Mouse (Mus musculus) CD4-positive, CD25-positive, alpha-beta regulatory T cell, adult 4 months (primary cell): ENCODE data around the gene Pak7. TPM values are rescaled to one million over a fixed set of nuclear protein-coding genes. Genes with fewer than 3 reads are reported as not detected.
"Not testable (repeated sequence)": the region's sequence is repeated elsewhere in the genome, so short reads cannot be mapped to it uniquely, and the experiment has no call there.

Experiments used
- ATAC-seq: one replicate; pipeline ENCODE4 v1.8.0; 2017
- polyA plus RNA-seq, 2 experiments: library from polyadenylated mRNA; unstranded; fragments of 100-300 nt; shearing (Covaris generic); gene quantifications; one replicate each; pipeline ENCODE4 v1.2.1; 2017

Gene Pak7
- not detected for polyA plus RNA-seq

DNA sequence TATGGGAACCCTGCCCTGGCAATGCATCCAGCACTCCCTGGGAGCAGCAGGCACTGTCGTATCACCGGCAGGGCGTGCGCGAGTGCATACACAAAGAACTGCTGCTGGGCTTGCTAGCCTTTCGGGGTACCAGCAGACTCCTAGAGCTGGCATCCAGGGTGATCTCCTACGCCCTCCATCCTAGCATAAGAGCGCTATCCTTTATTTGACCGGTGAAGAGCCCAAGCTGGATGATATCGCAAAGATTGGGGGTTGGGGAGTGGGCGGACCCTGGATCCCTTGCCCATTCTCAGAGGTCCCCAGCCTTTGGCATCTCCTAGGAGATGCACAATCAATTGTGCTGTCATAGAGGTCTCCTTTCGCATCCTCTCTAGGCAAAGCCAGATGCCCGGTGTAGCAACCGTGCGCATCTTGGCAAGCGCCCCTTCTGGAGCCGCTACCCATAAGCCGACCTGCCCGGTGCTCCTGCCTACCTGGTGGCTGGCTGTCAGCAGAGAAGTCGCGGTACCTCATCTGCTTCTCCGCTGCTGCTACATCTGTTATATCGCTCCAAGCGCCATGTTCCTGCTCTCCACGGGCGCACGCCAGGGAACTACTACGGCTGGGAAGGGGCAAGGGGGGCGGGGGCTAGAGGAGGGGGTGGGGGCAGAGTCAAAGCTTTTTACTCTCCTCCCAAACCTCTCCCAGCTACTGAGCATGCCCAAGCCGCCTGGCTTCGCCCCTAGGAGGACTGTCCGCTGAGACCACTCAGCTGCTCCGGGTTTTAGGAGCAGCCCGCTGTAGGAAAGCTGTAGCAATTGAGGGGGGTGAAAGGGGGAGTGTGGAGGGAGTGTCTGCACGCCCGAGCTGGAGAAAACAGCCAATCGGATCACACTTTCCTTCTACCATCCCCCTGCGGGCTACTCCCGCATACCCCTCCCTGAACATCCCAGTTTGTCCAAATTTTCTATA lies at the start of gene Pak7:
Pak7 (minus strand) TSS at position 787 of the 951 bp plus-strand sequence.
- ATAC-seq = no peak

DNA sequence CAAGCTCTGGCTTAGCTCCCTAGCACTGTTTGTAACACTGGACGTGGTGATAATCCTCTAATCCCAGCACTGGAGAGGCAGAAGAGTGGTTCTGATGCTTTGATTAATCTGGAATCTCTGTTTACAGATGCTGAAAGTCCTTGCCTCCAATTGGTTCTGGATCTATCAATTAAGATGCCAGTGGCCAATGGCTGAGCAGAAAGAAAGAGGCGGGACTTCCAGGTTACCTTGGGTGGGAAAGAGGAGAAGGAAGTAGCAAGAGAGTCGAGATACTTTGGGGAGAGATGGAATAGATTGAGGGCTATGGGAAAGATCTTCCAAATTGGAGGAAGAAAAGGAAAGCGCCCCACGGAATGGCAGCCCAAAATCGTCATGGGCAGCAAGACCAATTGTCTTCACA lies 37.8 kb upstream of the Pak7 start:
- ATAC-seq = no peak

DNA sequence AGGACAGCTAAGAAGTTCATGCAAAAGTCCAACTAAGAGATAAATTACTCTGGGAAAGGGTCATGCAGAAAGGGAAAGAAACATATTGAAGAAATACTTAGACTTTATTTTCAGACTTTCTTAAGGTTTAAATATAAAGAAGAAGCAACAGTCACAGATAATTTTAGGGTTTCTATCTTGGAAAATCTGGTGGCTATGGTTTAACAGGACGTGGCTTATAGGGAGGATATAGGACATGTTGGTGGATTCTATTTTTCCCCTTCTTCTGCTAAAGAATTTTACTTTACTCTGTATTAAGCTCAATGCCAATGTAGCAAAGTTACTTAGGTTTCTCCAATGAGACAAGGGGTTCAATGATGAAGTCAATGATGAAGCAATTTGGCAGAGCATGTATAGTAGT lies 31.8 kb upstream of the Pak7 start:
- ATAC-seq = no peak

DNA sequence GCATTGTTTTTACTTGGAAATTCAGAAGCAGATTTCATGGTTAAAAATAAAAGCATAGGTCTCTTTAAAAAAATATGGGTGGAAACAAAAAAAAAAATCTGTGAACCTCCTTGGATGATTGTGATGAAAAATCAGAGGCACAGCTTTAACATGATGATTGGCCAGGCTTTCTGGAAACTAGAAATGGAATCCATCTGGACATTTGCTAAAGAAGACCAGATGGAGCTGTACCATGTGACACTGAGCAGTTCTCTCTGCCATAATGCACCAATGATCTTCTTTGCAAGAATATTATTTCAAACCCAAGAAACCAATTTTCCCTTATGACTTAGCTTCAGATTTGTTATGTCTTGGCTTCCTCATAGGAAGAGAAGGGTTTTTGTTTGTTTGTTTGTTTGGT lies 28.6 kb upstream of the Pak7 start:
- ATAC-seq = no peak

DNA sequence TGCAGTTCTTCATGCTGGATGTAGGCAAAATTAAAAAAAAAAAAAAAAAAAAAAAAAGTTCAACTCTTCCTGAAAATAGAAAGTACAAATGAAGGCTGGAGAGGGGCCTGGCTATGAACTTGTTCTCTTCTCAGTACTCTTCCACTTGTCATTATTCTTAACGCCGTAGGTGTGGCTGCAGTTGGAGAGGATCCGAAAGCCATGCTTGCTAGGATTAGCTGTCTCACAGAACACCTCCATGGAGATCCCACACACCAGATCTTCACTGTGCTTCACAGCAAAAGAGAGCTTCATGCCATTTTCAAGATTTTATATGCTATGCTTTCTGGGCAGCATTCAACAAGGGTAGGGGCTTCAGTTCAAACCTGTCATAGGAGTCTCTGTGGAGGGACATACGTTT lies 14.8 kb upstream of the Pak7 start:
- ATAC-seq = no peak

DNA sequence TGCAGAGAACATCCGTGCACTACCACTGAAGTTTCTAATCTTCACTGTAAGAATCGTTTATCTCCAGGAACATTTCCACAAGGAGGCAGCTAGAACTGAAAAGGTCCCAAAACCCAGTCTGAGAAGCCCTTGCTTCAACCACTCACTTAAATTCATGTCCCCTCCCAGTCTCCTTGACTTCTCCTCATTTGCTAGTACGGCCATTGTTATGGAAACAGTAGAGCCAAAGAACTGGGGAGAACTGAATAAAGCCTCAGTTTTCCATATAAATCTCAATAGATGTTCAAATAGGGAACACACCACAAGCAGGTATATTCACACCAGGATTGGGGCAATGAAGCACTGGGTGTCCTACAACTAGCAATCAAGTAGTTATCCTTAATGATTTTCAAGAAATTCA lies 12.4 kb downstream of the Pak7 start:
- no peak for ATAC-seq

DNA sequence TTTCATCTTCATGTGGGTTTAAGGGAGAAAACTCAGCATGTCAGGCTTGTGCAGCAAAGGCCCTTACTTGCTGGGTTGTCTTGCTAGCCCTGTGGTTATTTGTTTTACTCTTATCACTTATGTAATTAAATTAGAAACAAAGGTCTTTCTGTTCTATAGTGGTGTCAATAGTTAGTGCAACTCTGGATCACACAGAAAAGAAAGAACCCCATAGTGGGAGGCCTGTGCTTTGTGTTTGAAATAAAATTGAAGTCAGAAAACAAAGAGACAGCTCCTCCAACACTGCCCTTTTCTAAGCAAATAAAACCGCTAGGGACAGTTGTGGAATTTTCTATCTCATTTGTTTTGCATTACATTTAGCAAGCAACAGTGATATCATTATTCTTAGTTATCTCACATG lies 15.4 kb downstream of the Pak7 start:
- ATAC-seq = no peak

DNA sequence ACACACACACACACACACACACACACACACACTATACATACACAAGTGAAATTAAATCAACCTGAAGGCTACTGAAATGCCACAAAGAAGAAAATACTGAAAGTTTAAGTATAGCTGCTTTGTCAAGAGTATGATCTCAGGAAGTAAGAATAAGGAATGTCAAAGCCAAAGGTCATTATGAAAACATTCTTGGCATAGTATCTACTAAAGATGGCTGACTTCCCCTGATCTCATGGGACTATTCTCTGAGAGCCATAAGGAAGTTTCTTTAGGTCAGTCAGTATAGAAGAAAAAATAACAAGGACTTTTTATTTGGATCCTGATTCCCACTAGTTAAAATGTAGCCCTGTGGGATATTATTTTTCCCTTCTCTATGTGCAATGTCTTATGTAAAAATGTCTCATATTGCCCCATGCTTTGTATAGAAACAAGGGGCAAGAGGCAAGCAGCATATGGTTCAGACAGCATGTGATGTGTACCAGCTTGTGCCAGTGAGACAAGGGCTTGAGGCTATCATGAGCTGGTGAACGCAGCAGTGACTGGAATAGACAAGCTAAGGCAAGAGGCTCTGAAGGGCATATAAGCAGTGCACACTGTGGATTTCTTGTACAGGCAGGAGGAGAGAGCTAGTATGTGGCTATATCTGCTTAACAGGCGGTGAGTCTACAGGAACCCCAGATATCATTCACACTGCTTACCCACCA lies 36.2 kb downstream of the Pak7 start:
- ATAC-seq = no peak

DNA sequence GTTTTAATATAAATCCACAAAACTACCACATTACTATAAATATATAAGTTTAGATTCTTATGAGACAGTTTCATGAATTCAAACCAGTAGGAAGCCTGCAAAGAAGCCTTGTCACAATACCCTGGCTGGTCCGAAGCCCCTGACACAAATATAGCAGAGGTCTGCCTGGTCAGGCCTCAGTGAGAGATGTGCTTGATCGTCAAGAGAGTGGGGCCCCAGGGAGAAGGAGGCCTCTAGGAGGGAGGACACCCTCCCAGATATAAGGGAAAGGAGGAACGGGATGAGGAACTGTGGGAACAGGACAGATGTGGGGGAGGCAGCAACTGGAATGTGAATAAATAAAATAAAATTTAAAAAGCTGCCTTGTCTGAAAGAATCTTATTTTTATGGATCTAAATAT lies 37.3 kb downstream of the Pak7 start:
- ATAC-seq = no peak

DNA sequence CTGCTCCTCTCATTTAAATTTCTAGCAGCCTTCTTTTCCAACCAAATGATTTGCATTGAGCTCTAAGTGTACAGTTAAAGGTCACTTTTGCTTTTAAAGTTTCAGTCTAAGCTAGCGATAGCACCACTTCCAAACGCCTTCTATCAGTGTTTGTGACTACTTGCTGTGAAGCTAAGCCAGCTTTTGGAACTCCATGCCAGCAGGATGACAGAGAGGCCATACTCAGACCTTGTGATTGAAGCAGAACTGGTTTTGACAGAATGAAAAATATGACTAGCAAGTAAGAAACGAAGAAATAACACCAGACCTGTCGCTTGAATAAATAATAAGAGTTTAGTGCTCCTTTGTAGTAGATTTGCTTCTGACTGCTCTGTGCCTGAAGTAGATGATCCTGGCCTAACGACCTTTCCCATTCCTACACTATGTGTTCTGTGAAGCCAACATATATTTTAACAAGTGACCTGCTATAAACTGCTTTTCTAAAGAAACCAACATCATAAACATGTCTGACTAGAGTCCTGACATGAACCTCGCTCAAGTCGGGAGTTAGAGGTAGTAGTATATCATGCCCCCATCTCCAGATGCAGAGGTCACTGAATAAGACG lies 38.0 kb downstream of the Pak7 start:
- no peak for ATAC-seq

DNA sequence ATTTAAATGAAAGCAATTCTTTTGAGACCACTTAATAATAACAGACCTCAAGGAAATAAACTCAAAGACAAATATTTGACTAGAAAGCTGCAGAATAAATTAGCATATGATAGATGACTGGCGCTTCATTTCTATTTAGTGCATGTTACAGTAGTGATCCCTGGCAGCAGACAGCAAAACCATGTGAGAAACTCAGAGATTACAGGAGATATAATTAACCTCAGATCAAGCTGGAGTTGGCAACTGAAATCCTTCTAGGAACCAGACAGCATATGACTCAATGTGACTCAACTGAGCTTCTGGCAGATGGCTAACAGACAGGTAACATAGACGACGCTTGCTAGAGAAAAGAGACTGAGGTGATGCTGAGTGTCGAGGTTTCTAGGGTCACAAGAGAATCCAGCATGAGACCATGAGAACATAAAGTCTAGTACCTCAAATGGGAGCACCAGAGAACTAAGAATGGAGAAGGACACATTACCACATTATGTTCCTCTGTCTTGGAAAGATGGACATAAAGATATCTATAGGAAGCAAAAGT lies 43.5 kb downstream of the Pak7 start:
- ATAC-seq = not testable (repeated sequence)

DNA sequence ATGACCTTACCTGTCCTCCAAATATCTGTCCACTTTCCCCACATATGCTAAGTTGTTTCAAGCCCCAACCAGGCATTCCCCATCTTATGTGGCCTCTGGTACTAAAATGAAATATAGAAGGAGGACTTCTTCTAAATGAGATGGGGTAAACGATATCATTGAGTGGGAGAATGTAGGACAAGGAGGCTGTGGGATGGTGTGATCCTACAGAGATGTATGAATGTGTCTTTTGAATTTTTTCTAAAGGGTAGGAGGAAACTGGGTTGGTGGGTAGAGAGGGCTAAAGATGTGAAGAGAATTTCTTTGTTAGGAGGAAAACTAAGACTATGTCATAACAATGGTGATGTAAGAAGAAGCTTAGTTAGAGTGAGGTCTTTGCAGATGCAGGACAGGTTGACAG lies 57.8 kb downstream of the Pak7 start:
- ATAC-seq = no peak

DNA sequence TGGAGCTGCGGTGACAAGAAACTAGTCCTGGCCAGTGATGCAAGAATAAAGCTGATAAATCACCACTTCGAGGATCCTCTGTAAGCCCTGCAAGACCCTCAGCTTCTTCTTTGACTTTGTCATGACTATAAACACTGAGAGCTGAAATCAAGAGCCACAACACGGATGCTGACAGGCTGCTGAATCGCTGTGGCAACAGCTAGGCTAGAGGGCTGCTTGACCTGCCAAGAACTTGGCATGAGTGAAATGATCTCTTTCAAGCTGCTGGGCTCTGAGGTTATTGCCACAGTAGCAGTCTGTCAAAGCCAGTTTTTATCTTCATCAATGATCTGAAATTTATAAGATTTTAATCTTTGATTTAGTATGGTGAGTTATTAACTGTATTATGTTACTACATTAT lies 62.1 kb downstream of the Pak7 start:
- no peak for ATAC-seq

DNA sequence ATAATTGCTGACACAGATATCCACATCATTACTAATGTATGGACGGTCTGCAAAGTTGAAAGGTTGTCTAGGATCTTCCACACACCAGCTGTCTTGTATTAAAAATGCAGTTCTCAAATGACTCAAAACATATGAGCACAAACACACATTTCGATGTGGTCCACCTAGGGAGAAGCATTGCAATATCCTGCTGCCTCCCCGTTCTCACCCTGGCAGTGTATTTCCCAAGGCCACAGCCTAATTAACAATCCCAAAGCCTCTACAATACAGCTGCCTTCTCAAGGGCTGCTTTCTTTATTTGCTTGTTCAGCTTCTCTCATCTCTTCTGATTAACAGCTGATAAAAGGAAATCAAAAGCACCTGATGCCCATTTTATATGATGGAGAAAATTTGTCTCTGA lies 78.5 kb downstream of the Pak7 start:
- ATAC-seq = no peak

DNA sequence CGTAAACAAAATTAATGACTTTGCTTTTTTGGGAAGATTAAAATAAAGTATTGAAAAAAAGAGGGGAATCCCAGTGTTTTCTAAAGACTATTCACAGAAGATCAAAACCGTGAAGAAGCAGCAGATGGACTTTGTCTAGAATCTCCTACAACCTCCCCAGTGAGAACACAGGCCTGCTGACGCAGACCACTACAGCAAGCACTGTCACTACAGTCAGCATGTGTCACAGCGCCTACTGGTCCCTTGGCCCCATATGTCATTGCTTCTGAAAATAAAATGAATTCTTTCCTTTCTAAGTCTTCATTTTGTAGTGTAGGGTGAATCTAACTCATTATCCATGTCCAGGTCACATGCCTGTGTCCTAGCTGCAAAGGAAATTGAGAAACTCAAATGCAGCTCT lies 79.0 kb downstream of the Pak7 start:
- no peak for ATAC-seq

DNA sequence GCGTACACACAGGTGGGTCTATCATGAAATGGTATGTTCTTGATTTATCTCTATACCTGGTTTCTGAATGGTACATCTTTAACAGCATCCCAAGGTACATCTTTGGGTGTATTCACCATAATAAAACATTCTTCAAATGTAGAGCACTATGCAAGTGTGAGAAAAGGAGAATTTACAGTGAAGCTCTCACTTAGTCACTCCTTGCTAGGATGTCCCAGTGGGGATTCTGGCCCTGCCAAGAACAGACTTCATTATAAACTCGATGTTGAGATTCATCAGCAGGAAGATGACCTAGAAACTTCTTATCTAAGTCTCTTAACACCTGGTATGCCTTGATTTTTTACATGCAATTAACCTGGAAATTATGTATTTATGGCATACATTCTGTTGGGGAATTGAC lies 85.6 kb downstream of the Pak7 start:
- no peak for ATAC-seq

DNA sequence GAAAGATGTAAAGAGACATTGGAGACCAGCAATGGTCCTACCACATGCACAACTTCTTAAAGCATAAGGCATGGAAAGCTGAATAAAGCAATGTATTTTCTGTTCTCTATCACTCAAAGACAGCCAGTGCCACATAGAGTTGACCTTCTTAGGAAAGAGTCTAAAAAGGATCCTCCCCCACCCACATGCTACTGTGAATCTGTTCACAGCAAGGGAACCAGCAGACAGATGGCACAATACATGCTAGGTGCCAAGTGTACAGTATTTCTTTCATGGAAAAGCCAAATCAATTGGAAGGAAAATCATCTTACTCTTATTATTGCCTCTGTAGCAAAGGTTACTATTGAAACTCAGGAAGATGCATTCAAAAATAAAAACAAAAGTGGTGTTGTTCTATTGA lies 86.4 kb downstream of the Pak7 start:
- no peak for ATAC-seq

DNA sequence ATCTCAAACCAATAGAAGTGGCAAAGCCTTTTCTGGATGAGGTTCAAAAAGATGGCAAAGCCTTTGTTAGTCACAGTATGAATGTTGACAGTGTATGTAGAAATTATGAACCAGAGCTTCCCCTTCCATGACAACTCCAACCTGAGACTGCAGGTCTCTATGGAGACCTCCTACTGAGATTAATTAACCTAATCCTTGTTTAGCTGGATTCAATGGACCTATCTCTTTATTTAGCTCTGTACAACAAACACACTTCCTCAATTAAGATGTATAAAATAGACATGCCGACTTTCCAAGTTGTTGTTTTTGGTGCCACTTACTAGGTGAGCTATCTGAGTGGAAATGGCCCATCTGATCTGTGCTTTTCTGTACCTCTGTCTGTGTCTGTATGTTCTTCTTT lies 90.4 kb downstream of the Pak7 start:
- ATAC-seq = no peak

DNA sequence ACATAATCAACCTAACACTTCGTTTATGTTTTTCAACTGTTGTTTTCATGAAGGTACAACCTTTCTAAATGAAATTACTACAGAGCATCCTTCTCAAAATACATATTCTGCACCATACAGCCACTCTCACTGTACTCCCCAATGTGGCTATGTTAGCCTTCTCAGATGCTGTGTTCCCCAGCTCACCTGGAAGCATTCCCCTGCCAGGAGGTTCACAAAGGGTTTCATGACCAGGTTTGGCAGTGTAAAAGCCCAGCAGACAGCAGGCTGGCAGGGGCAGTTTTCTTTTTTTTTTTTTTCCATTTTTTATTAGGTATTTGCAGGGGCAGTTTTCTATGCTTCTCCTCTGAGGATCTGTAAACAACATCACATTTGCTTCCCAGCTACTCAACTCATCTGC lies 105.7 kb downstream of the Pak7 start:
- ATAC-seq = no peak

DNA sequence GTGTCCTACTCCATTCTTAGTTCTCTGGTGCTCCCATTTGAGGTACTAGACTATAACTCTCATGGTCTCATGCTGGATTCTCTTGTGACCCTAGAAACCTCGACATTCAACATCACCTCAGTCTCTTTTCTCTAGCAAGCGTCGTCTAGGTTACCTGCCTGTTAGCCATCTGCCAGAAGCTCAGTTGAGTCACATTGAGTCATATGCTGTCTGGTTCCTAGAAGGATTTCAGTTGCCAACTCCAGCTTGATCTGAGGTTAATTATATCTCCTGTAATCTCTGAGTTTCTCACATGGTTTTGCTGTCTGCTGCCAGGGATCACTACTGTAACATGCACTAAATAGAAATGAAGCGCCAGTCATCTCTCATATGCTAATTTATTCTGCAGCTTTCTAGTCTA lies 145.8 kb downstream of the Pak7 start:
- ATAC-seq = not testable (repeated sequence)

DNA sequence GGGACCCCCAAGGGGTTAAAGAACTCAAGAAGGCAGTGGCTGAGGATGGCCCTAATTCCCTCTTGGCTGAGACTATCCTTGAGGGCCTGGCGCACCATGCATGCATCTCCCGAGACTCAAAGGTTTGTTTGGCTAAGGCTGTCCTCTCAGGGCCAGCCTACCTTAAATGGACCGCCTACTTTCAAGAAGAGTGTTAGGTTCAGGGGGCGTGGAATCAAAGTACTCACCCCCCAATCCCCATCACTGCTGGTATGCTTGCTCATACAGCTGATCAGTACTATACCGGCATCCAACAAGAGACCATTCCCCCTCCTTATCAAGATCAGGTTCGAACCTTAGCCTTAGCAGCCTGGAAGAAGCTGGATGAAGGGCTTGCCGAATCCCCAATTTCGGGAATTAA lies 156.5 kb downstream of the Pak7 start:
- no peak for ATAC-seq

DNA sequence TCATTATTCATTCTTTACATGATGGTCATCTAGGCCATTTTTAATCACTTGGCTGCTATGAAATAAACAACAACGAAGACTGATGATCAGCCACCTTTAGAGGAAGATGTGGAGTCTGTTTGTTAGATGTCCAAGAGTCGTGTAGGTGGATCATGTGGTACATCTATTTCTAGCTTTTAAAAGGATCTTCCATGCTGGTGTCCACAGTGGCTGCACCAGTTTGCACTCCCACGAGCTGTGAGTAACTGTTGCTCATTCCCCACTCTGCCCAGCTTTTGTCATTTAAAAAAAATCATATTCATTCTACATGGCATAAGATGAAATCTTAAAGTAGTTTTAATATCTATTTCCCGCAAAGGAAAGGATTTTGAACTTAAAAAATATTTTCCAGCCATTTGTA lies 183.7 kb downstream of the Pak7 start:
- no peak for ATAC-seq

DNA sequence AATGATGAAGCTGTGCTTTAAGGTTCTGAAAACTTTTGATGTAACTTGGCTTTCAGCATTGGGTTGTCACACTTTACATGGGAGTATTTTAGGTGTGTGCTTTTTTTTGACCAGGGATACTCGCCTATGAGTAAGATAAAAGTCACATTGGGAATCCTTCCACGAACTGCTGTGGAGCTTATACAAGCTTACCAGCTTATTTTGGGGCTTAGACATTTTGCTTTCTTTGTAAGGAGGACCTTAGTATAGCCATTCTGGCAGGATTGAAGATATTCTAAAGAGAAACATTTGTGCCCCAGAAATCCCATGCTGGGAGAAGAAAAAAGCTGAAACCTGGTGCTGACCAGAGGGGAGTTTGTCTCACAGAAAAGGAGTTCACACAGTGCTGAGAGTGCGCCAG lies 212.7 kb downstream of the Pak7 start:
- no peak for ATAC-seq
